Comparison of ENCODE assay signal across 12 mouse cellular contexts in genomic region chr12:64116438-64116837, GRCm38 (mm10).
"Had no signal": no experiment of that assay in that cellular context is flagged by ENCODE, and none has a peak within 500 bp of the region (broad histone marks: within the 10 kb centered on the region; RNA-seq: fewer than 3 reads in every experiment).

No protein-coding gene starts in this region.

- ATAC-seq: lung, postnatal 0 days had no signal

- DNase-seq: kidney, adult 11 months; kidney, adult 9 months; kidney, postnatal 14 days; lung, adult 2 months; lung, postnatal 36 days; right cerebral cortex, adult 18-20 months; right cerebral cortex, postnatal 25 days; thymus, postnatal 36 days had no signal

- H3K9me3 ChIP-seq: limb, embryonic 10.5 days; liver, embryonic 15.5 days had no signal

- H3K4me1 ChIP-seq: limb, embryonic 10.5 days; liver, embryonic 15.5 days had no signal

- H3K4me3 ChIP-seq: limb, embryonic 10.5 days; liver, embryonic 15.5 days had no signal

- H3K9ac ChIP-seq: liver, embryonic 15.5 days had no signal

- H3K4me2 ChIP-seq: liver, embryonic 11.5 days; liver, embryonic 15.5 days had no signal

- H3K36me3 ChIP-seq: limb, embryonic 10.5 days; liver, embryonic 15.5 days had no signal

- H3K27me3 ChIP-seq: liver, embryonic 15.5 days had no signal

- H3K27ac ChIP-seq: limb, embryonic 10.5 days; liver, embryonic 15.5 days had no signal
